Comparison of ENCODE assay signal across 16 mouse cellular contexts in the genomic region with DNA sequence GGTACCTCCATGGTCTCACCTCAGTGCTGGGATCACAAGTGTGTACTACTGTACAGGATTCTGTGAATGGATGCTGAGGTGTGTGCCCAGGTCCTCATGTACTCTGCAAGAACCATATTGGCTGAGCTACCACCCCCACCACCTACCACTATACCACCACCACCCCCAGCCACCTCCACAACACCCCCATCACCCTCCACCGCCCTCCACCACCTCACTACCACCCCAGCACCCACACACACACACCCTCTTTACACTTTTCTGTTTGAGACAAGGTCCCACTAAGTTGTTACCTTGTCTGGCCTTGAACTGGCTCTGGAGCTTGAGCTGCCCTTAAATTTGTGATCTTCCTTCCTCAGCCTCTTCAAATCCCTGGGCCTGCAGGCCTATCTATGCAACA.
DNase-seq lines count a peak whose midpoint lies in the region; ATAC-seq and TF ChIP-seq lines count a peak whose summit lies in the region.
"Had no signal": no experiment of that assay in that cellular context is flagged by ENCODE, and none has a peak within 500 bp of the region (broad histone marks: within the 10 kb centered on the region; RNA-seq: fewer than 3 reads in every experiment).

No protein-coding gene starts in this region.

- no peaks in the 10 kb centered on the region for H3K9me3 ChIP-seq in forebrain, embryonic 11.5 days (ENCODE audit: control insufficient read depth, low read length)
- no peaks in the 10 kb centered on the region for H3K9me3 ChIP-seq in forebrain, embryonic 12.5 days
- no peaks in the 10 kb centered on the region for H3K9me3 ChIP-seq in neural tube, embryonic 13.5 days
- H3K9me3 ChIP-seq in hindbrain, postnatal 0 days (ENCODE audit: low read length), result no peaks in the 10 kb centered on the region
- no peaks in the 10 kb centered on the region for H3K9me3 ChIP-seq in midbrain, postnatal 0 days (ENCODE audit: low read length)
- H3K9me3 ChIP-seq: embryonic facial prominence, embryonic 10.5 days; G1E had no signal

- H3K4me3 ChIP-seq in forebrain, embryonic 11.5 days (ENCODE audit: low read depth, low read length), result no peak overlapping the region
- no peak overlapping the region for H3K4me3 ChIP-seq in forebrain, embryonic 12.5 days (replicated peaks)
- no peak overlapping the region for H3K4me3 ChIP-seq in neural tube, embryonic 13.5 days
- H3K4me3 ChIP-seq in hindbrain, postnatal 0 days (ENCODE audit: low read length), result no peak overlapping the region
- H3K4me3 ChIP-seq in midbrain, postnatal 0 days (ENCODE audit: low read depth, low read length), result no peak overlapping the region
- H3K4me3 ChIP-seq: embryonic facial prominence, embryonic 10.5 days had no signal

- no peaks in the 10 kb centered on the region; the same call in 1 of the 2 replicates for H3K36me3 ChIP-seq in forebrain, embryonic 11.5 days (ENCODE audit: control insufficient read depth, insufficient read depth, low read length)
- H3K36me3 ChIP-seq in forebrain, embryonic 12.5 days (replicated peaks), result no peaks in the 10 kb centered on the region
- H3K36me3 ChIP-seq in neural tube, embryonic 13.5 days, result no peaks in the 10 kb centered on the region
- no peaks in the 10 kb centered on the region for H3K36me3 ChIP-seq in hindbrain, postnatal 0 days (ENCODE audit: insufficient read depth, low read length)
- H3K36me3 ChIP-seq in midbrain, postnatal 0 days (ENCODE audit: insufficient read depth, low read length), result no peaks in the 10 kb centered on the region
- H3K36me3 ChIP-seq: embryonic facial prominence, embryonic 10.5 days; G1E had no signal

- ATAC-seq in forebrain, embryonic 11.5 days (replicated peaks; ENCODE audit: low FRiP score), result no peak
- no peak for ATAC-seq in forebrain, embryonic 12.5 days (ENCODE audit: low FRiP score)
- no peak for ATAC-seq in neural tube, embryonic 13.5 days (ENCODE audit: low read depth)
- peak; percentile 30; the same call in 1 of the 2 replicates for ATAC-seq in hindbrain, postnatal 0 days
- no peak for ATAC-seq in midbrain, postnatal 0 days (ENCODE audit: low FRiP score)

- peak; percentile 42 for DNase-seq in forebrain, embryonic 11.5 days (ENCODE audit: low spot score)
- DNase-seq in neural tube, embryonic 10.5 days (ENCODE audit: extremely low spot score, low spot score), result no peak
- no peak for DNase-seq in hindbrain, postnatal 0 days (ENCODE audit: low spot score)
- no peak for DNase-seq in midbrain, postnatal 0 days (ENCODE audit: low spot score)
- no peak for DNase-seq in kidney, adult 11 months
- DNase-seq in spleen, postnatal 14 days (ENCODE audit: low spot score in 2 of 2), result no peak
- DNase-seq: cerebellum, postnatal 25 days; gastrocnemius, postnatal 25 days; kidney, adult 8-10 months; kidney, postnatal 36 days; lung, adult 18-20 months; right cerebral cortex, postnatal 14 days had no signal

- no peak overlapping the region for H3K27ac ChIP-seq in forebrain, embryonic 11.5 days (ENCODE audit: low read depth, low read length)
- H3K27ac ChIP-seq in forebrain, embryonic 12.5 days, result no peak overlapping the region
- peak overlapping the region; percentile 52 for H3K27ac ChIP-seq in neural tube, embryonic 13.5 days (replicated peaks)
- 0 out of 2 replicates have a peak overlapping the region, but pooled peaks have one; percentile 56 for H3K27ac ChIP-seq in hindbrain, postnatal 0 days
- H3K27ac ChIP-seq in midbrain, postnatal 0 days (ENCODE audit: low read depth, low read length), result peak overlapping the region; percentile 28
- H3K27ac ChIP-seq: embryonic facial prominence, embryonic 10.5 days had no signal

- no peak for TF ChIP-seq CTCF in hindbrain, postnatal 0 days (IDR thresholded peaks at IDR 0.05; ENCODE audit: low read depth)
- no peak for TF ChIP-seq CTCF in midbrain, postnatal 0 days (IDR thresholded peaks at IDR 0.05)

- no peak overlapping the region for H3K9ac ChIP-seq in forebrain, embryonic 11.5 days (ENCODE audit: low read length)
- H3K9ac ChIP-seq in forebrain, embryonic 12.5 days, result no peak overlapping the region
- no peak overlapping the region for H3K9ac ChIP-seq in neural tube, embryonic 13.5 days
- no peak overlapping the region for H3K9ac ChIP-seq in hindbrain, postnatal 0 days (replicated peaks; ENCODE audit: low read length)
- H3K9ac ChIP-seq in midbrain, postnatal 0 days (replicated peaks; ENCODE audit: low read length, poor library complexity, severe bottlenecking), result no peak overlapping the region

- no peak overlapping the region for H3K4me2 ChIP-seq in forebrain, embryonic 11.5 days (ENCODE audit: low read depth, low read length, severe bottlenecking)
- no peak overlapping the region for H3K4me2 ChIP-seq in forebrain, embryonic 12.5 days
- H3K4me2 ChIP-seq in neural tube, embryonic 13.5 days, result no peak overlapping the region
- H3K4me2 ChIP-seq in hindbrain, postnatal 0 days (ENCODE audit: low read depth, low read length), result no peak overlapping the region
- H3K4me2 ChIP-seq in midbrain, postnatal 0 days (ENCODE audit: low read depth, low read length, poor library complexity, severe bottlenecking), result no peak overlapping the region

- WGBS in forebrain, embryonic 11.5 days, result 87% methylated on average over 1 of the region's 1 CpGs
- WGBS in forebrain, embryonic 12.5 days, result 92% methylated on average over 1 of the region's 1 CpGs
- WGBS in neural tube, embryonic 13.5 days, result 87% methylated on average over 1 of the region's 1 CpGs
- 83% methylated on average over 1 of the region's 1 CpGs for WGBS in hindbrain, postnatal 0 days
- WGBS in midbrain, postnatal 0 days, result 100% methylated on average over 1 of the region's 1 CpGs

- 0 out of 2 replicates have a peak, but pooled peaks cover 2% of the 10 kb centered on the region for H3K4me1 ChIP-seq in forebrain, embryonic 11.5 days (replicated peaks; ENCODE audit: control insufficient read depth, insufficient read depth, low read length)
- peaks cover 10% of the 10 kb centered on the region for H3K4me1 ChIP-seq in forebrain, embryonic 12.5 days
- H3K4me1 ChIP-seq in neural tube, embryonic 13.5 days (replicated peaks), result peaks cover 21% of the 10 kb centered on the region; the same call in 1 of the 2 replicates
- H3K4me1 ChIP-seq in hindbrain, postnatal 0 days (ENCODE audit: insufficient read depth, low read length), result peaks cover 5% of the 10 kb centered on the region
- 0 out of 2 replicates have a peak, but pooled peaks cover 3% of the 10 kb centered on the region for H3K4me1 ChIP-seq in midbrain, postnatal 0 days (ENCODE audit: insufficient read depth, low read length)

- H3K27me3 ChIP-seq in forebrain, embryonic 11.5 days (ENCODE audit: control insufficient read depth, insufficient read depth, low read length), result no peaks in the 10 kb centered on the region
- H3K27me3 ChIP-seq in forebrain, embryonic 12.5 days, result peaks cover 17% of the 10 kb centered on the region; the same call in 1 of the 2 replicates
- H3K27me3 ChIP-seq in neural tube, embryonic 13.5 days, result no peaks in the 10 kb centered on the region
- H3K27me3 ChIP-seq in hindbrain, postnatal 0 days (ENCODE audit: insufficient read depth, low read length), result no peaks in the 10 kb centered on the region
- H3K27me3 ChIP-seq in midbrain, postnatal 0 days (ENCODE audit: insufficient read depth, low read length), result no peaks in the 10 kb centered on the region

Comparison
In these comparisons a context has a peak if more than half of its experiments do, and no peak if none do; other contexts are left out.
1. H3K27ac ChIP-seq: peak in neural tube, embryonic 13.5 days (single experiment), hindbrain, postnatal 0 days (single experiment) and midbrain, postnatal 0 days (single experiment); none in forebrain, embryonic 11.5 days (single experiment) and forebrain, embryonic 12.5 days (single experiment).